Mouse (Mus musculus): ENCODE results near the gene Ccdc42.

DNA sequence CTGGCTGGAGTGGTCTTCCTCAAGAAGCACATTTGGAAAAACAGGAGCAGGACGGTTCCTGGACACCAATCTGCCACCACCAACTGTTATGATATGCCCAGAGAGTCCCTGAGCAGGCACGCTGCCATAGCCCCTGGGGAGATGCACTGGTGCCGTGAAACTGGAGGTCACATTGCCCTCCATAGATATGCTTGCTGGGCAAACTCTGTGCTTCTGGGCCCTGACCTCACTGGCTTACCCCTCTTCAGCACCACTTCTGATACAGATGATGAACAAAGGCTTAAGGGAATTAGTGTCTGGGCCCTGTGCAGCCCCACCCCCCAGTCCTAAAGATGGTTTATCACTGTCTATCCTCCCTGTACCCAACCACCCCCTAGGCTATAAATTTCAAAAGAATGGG is 6.4 kb downstream of the Ccdc42 start:
- no peak for TF ChIP-seq CTCF (IDR thresholded peaks at IDR 0.05; ENCODE audit: extremely low read depth, insufficient read depth, low read length)
- TF ChIP-seq POLR2A (IDR thresholded peaks at IDR 0.05; ENCODE audit: extremely low read depth, insufficient read depth, low read length) = no peak

All from cortical plate, adult 2 months (tissue).